Comparison of ENCODE assay signal across 23 mouse cellular contexts in genomic region chr4:120083700-120084099, GRCm38 (mm10). TPM values are rescaled to one million over a fixed set of nuclear protein-coding genes. Genes with fewer than 3 reads are reported as not detected.
DNase-seq lines count a peak whose midpoint lies in the region; ATAC-seq and TF ChIP-seq lines count a peak whose summit lies in the region.
"Had no signal": no experiment of that assay in that cellular context is flagged by ENCODE, and none has a peak within 500 bp of the region (broad histone marks: within the 10 kb centered on the region; RNA-seq: fewer than 3 reads in every experiment).

No protein-coding gene starts in this region.

- H3K4me2 ChIP-seq in lung, embryonic 16.5 days (ENCODE audit: low read depth, low read length): no peak overlapping the region
- H3K4me2 ChIP-seq: embryonic facial prominence, embryonic 15.5 days; forebrain, embryonic 13.5 days; midbrain, embryonic 15.5 days had no signal

- no peak for TF ChIP-seq POLR2A in lung, adult 2 months (IDR thresholded peaks at IDR 0.05; ENCODE audit: borderline replicate concordance, extremely low read depth, low read depth, low read length)

- H3K27ac ChIP-seq in heart, embryonic 10.5 days: no peak overlapping the region
- no peak overlapping the region for H3K27ac ChIP-seq in lung, embryonic 16.5 days (ENCODE audit: low read length)
- H3K27ac ChIP-seq: embryonic facial prominence, embryonic 15.5 days; forebrain, embryonic 13.5 days; macrophage; midbrain, embryonic 15.5 days had no signal

- H3K4me3 ChIP-seq in heart, embryonic 10.5 days: no peak overlapping the region
- H3K4me3 ChIP-seq in lung, embryonic 16.5 days (ENCODE audit: low read length): no peak overlapping the region
- H3K4me3 ChIP-seq in lung, adult 2 months (replicated peaks; ENCODE audit: extremely low read depth, low read depth, low read length): no peak overlapping the region
- H3K4me3 ChIP-seq: embryonic facial prominence, embryonic 15.5 days; forebrain, embryonic 13.5 days; midbrain, embryonic 15.5 days had no signal

- TF ChIP-seq CTCF in lung, adult 2 months (IDR thresholded peaks at IDR 0.05; ENCODE audit: insufficient read depth, low read length): no peak

- peak; percentile 38 for DNase-seq in heart, postnatal 4 days
- DNase-seq in heart, embryonic 10.5 days (ENCODE audit: low spot score): no peak
- no peak for DNase-seq in lung, adult 2 months
- DNase-seq in brain, adult 2 months (ENCODE audit: low read depth, low spot score): peak; percentile 60
- peak; percentile 48 for DNase-seq in lung, postnatal 36 days
- no peak for DNase-seq in cerebellum, postnatal 10 days
- DNase-seq: adrenal gland, adult 8-10 months; cerebellum, adult 8-10 months; heart, postnatal 36 days; layer of hippocampus, postnatal 36 days; thymus, postnatal 14 days had no signal

- no peak overlapping the region for H3K9ac ChIP-seq in lung, embryonic 16.5 days (ENCODE audit: low read length)
- H3K9ac ChIP-seq: embryonic facial prominence, embryonic 15.5 days; forebrain, embryonic 13.5 days; midbrain, embryonic 15.5 days had no signal

- whole genome bisulfite sequencing in heart, embryonic 10.5 days: 79% methylated on average over 3 of the region's 3 CpGs
- WGBS in lung, embryonic 16.5 days: 53% methylated on average over 3 of the region's 3 CpGs
- 56% methylated on average over 3 of the region's 3 CpGs for WGBS in lung, adult 2 months

- no peaks in the 10 kb centered on the region for H3K9me3 ChIP-seq in heart, embryonic 10.5 days
- H3K9me3 ChIP-seq in lung, embryonic 16.5 days (ENCODE audit: control insufficient read depth, low read length): no peaks in the 10 kb centered on the region
- H3K9me3 ChIP-seq: embryonic facial prominence, embryonic 15.5 days; forebrain, embryonic 13.5 days; midbrain, embryonic 15.5 days had no signal

- H3K36me3 ChIP-seq in heart, embryonic 10.5 days: no peaks in the 10 kb centered on the region
- no peaks in the 10 kb centered on the region for H3K36me3 ChIP-seq in lung, embryonic 16.5 days (ENCODE audit: control insufficient read depth, insufficient read depth, low read length)
- H3K36me3 ChIP-seq: embryonic facial prominence, embryonic 15.5 days; G1E; midbrain, embryonic 15.5 days had no signal

- ATAC-seq in lung, embryonic 16.5 days (ENCODE audit: low read depth): peak; percentile 77
- ATAC-seq: CD4-positive, CD25-positive, alpha-beta regulatory T cell, adult 4 months; forebrain, embryonic 13.5 days; midbrain, embryonic 15.5 days had no signal

- H3K4me1 ChIP-seq in heart, embryonic 10.5 days: no peaks in the 10 kb centered on the region
- peaks cover 5% of the 10 kb centered on the region; the same call in 1 of the 2 replicates for H3K4me1 ChIP-seq in lung, embryonic 16.5 days (replicated peaks; ENCODE audit: control insufficient read depth, insufficient read depth, low read length)
- H3K4me1 ChIP-seq in lung, adult 2 months (ENCODE audit: control insufficient read depth, insufficient read depth, low read length): no peaks in the 10 kb centered on the region
- H3K4me1 ChIP-seq: embryonic facial prominence, embryonic 15.5 days; forebrain, embryonic 13.5 days; midbrain, embryonic 15.5 days had no signal

- H3K27me3 ChIP-seq in heart, embryonic 10.5 days (ENCODE audit: insufficient read depth, poor library complexity, severe bottlenecking): no peaks in the 10 kb centered on the region
- no peaks in the 10 kb centered on the region for H3K27me3 ChIP-seq in lung, embryonic 16.5 days (ENCODE audit: control insufficient read depth, insufficient read depth, low read depth, low read length)
- H3K27me3 ChIP-seq: embryonic facial prominence, embryonic 15.5 days; forebrain, embryonic 13.5 days; midbrain, embryonic 15.5 days had no signal

RNA-seq across cellular contexts. Expression of gene AL607142.1, which starts 18.9 kb away (rescaled TPM):
- not detected for total RNA-seq in heart, postnatal 4 days (2021)
- not detected in 2 replicates for polyA plus RNA-seq in heart, embryonic 10.5 days (2016; fragmentation: Nextera tagmentation; extraction: Ambion mirVana)
- polyA plus RNA-seq in lung, embryonic 16.5 days (2015; fragmentation: Nextera tagmentation; extraction: Ambion mirVana): not detected in 2 replicates
- not detected in 2 replicates for polyA plus RNA-seq in lung, adult 2 months (2012; rRNA removed)
- total RNA-seq: adrenal gland, adult 8-10 months; G1E; heart, postnatal 36 days; layer of hippocampus, adult 18-20 months; layer of hippocampus, postnatal 36 days; left cerebral cortex, postnatal 25 days; liver, adult 2 months; neutrophil, adult 5-6 weeks had no signal
- polyA plus RNA-seq: CD4-positive, CD25-positive, alpha-beta regulatory T cell, adult 4 months; embryonic facial prominence, embryonic 15.5 days; forebrain, embryonic 13.5 days; G1E; kidney, embryonic 14.5 days; liver, adult 2 months; macrophage; midbrain, embryonic 15.5 days had no signal

Comparison
In these comparisons a context has a peak if more than half of its experiments do, and no peak if none do; other contexts are left out.
1. DNase-seq: peak in heart, postnatal 4 days (single experiment), brain, adult 2 months (single experiment) and lung, postnatal 36 days (single experiment); none in heart, embryonic 10.5 days (single experiment), lung, adult 2 months (single experiment) and cerebellum, postnatal 10 days (0 of 2).